Mouse (Mus musculus) regulatory T cell (primary cell): ENCODE measurements at regions not wholly inside any gene's neighbourhood (a gene's known extent, or its start where the extent isn't known, plus 50 kb on each side); places are given as distances from the start of the nearest gene placed in this dataset.

Source experiments
- in situ Hi-C: fragments of 300-600 bp; cut with MboI, MseI; formaldehyde crosslinking; loops from one replicate; pipeline ENCODE4 v1.15.1; 2025; ENCODE audit warnings: high pct_unique_total_duplicates

- in situ Hi-C loops: loop anchor here (10.0 kb wide), 1 partner anchor 149 kb away; no protein-coding TSS in a partner anchor
Observed at GRCm38 (mm10) chr15:25135471-25136262, 277.9 kb downstream of the Basp1 start.

GRCm38 (mm10) chr15:25130096-25130495 lies 283.5 kb downstream of the Basp1 start:
- in situ Hi-C loops: loop anchor here (10.0 kb wide), 1 partner anchor 155 kb away; no protein-coding TSS in a partner anchor

GRCm38 (mm10) chr15:25129572-25129971 lies 284.0 kb downstream of the Basp1 start:
- in situ Hi-C loops: no loop called here

- in situ Hi-C loops: no loop called here
Observed at GRCm38 (mm10) chr15:25120441-25120840, 293.1 kb downstream of the Basp1 start.

- in situ Hi-C loops: no loop called here
Observed at GRCm38 (mm10) chr15:25117980-25118379, 295.6 kb downstream of the Basp1 start.

- in situ Hi-C loops: no loop called here
Observed at GRCm38 (mm10) chr15:25102727-25103126, 310.8 kb downstream of the Basp1 start.

- in situ Hi-C loops: no loop called here
Observed at GRCm38 (mm10) chr15:25093758-25094157, 319.8 kb downstream of the Basp1 start.

GRCm38 (mm10) chr15:25069701-25070100 lies 343.9 kb downstream of the Basp1 start:
- in situ Hi-C loops: no loop called here

- in situ Hi-C loops: no loop called here
Observed at GRCm38 (mm10) chr15:25059347-25059746, 354.2 kb downstream of the Basp1 start.

GRCm38 (mm10) chr15:25047875-25048274 lies 365.7 kb downstream of the Basp1 start:
- in situ Hi-C loops: loop anchor here (25.0 kb wide), 1 partner anchor 364 kb away; the partner anchor contains the start of gene Basp1

- in situ Hi-C loops: loop anchor here (25.0 kb wide), 1 partner anchor 366 kb away; the partner anchor contains the start of gene Basp1
Observed at GRCm38 (mm10) chr15:25046514-25047138, 366.9 kb downstream of the Basp1 start.

- in situ Hi-C loops: loop anchor here (25.0 kb wide), 1 partner anchor 376 kb away; the partner anchor contains the start of gene Basp1
Observed at GRCm38 (mm10) chr15:25036231-25036630, 377.3 kb downstream of the Basp1 start.

- in situ Hi-C loops: loop anchor here (25.0 kb wide), 1 partner anchor 384 kb away; the partner anchor contains the start of gene Basp1
Observed at GRCm38 (mm10) chr15:25027865-25028264, 385.7 kb downstream of the Basp1 start.

- in situ Hi-C loops: loop anchor here (25.0 kb wide), 1 partner anchor 385 kb away; the partner anchor contains the start of gene Basp1
Observed at GRCm38 (mm10) chr15:25026786-25027461, 386.6 kb downstream of the Basp1 start.

GRCm38 (mm10) chr15:25026351-25026750 lies 387.2 kb downstream of the Basp1 start:
- in situ Hi-C loops: loop anchor here (25.0 kb wide), 1 partner anchor 386 kb away; the partner anchor contains the start of gene Basp1

- in situ Hi-C loops: loop anchor here (5.0 kb wide), 1 partner anchor 661 kb away; no protein-coding TSS in a partner anchor
Observed at GRCm38 (mm10) chr15:25020916-25021315, 392.6 kb downstream of the Basp1 start.

- in situ Hi-C loops: no loop called here
Observed at GRCm38 (mm10) chr15:25019352-25019941, 394.1 kb downstream of the Basp1 start.

GRCm38 (mm10) chr15:25018937-25019336 lies 394.6 kb downstream of the Basp1 start:
- in situ Hi-C loops: no loop called here

- in situ Hi-C loops: no loop called here
Observed at GRCm38 (mm10) chr15:25007720-25008119, 405.8 kb downstream of the Basp1 start.

- in situ Hi-C loops: no loop called here
Observed at GRCm38 (mm10) chr15:25000171-25000570, 413.4 kb downstream of the Basp1 start.

- in situ Hi-C loops: no loop called here
Observed at GRCm38 (mm10) chr15:24993325-24993673, 420.3 kb downstream of the Basp1 start.
